Comparison of ENCODE assay signal across 14 mouse cellular contexts in the genomic region with DNA sequence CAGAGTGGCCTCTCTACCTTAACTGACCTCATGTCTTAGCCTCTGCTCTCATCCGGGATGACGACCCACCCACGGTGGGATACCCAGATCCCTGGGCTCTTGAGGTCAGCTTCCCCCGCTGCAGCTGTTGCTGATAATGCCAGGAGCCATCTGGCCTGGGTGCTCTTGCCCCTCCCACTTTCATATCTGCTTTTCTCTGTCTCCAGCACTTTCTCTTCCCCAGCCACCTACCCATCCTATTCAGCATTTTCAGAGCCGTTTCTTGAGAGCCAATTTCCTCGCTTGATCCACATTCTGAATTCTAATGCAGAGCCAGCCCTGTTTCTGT. TPM values are rescaled to one million over a fixed set of nuclear protein-coding genes. Genes with fewer than 3 reads are reported as not detected.
A peak's percentile ranks its signal among the peaks of the same experiment; 100 is the strongest.
DNase-seq lines count a peak whose midpoint lies in the region; ATAC-seq and TF ChIP-seq lines count a peak whose summit lies in the region.
"Had no signal": no experiment of that assay in that cellular context is flagged by ENCODE, and none has a peak within 500 bp of the region (broad histone marks: within the 10 kb centered on the region; RNA-seq: fewer than 3 reads in every experiment).

No protein-coding gene starts in this region.

- ATAC-seq in common myeloid progenitor, adult 5-6 weeks (replicated peaks; ENCODE audit: low read depth, poor library complexity, severe bottlenecking): peak; percentile 11; the same call in 1 of the 2 replicates
- peak; percentile 46 for ATAC-seq in megakaryocyte-erythroid progenitor cell, adult 5-6 weeks (replicated peaks; ENCODE audit: low FRiP score, low TSS enrichment, poor library complexity, severe bottlenecking)

- H3K79me3 ChIP-seq in C2C12 (ENCODE audit: low read depth): peaks cover 19% of the 10 kb centered on the region

- no peaks in the 10 kb centered on the region for H3K9me3 ChIP-seq in heart, embryonic 10.5 days
- H3K9me3 ChIP-seq: hindbrain, embryonic 13.5 days; limb, embryonic 12.5 days; midbrain, embryonic 10.5 days; neural tube, embryonic 15.5 days had no signal

- H3K36me3 ChIP-seq in heart, embryonic 10.5 days: peaks cover 11% of the 10 kb centered on the region; the same call in 1 of the 2 replicates
- peaks cover 13% of the 10 kb centered on the region for H3K36me3 ChIP-seq in C2C12 (ENCODE audit: control insufficient read depth, insufficient read depth)

- H3K79me2 ChIP-seq in C2C12 (ENCODE audit: control insufficient read depth, insufficient read depth): peaks cover 27% of the 10 kb centered on the region

- 0 out of 2 replicates have a peak, but pooled peaks cover 8% of the 10 kb centered on the region for H3K27me3 ChIP-seq in heart, embryonic 10.5 days (ENCODE audit: insufficient read depth, poor library complexity, severe bottlenecking)
- H3K27me3 ChIP-seq in C2C12 (ENCODE audit: control insufficient read depth, insufficient read depth, insufficient read length): no peaks in the 10 kb centered on the region
- H3K27me3 ChIP-seq: neural tube, embryonic 15.5 days had no signal

- peak; percentile 98 for DNase-seq in heart, adult 11 months
- DNase-seq in heart, embryonic 10.5 days (ENCODE audit: low spot score): no peak
- DNase-seq in cerebellum, postnatal 25 days: no peak
- DNase-seq in thymus, adult 18-20 months: no peak
- no peak for DNase-seq in kidney, postnatal 14 days
- DNase-seq: cerebellum, adult 18-20 months; kidney, postnatal 10 days had no signal

- peaks cover 25% of the 10 kb centered on the region for H3K4me1 ChIP-seq in heart, embryonic 10.5 days

- no peak overlapping the region for H3K4me3 ChIP-seq in heart, embryonic 10.5 days
- H3K4me3 ChIP-seq in C2C12 (ENCODE audit: insufficient read depth, poor library complexity, severe bottlenecking): no peak overlapping the region
- H3K4me3 ChIP-seq: hindbrain, embryonic 13.5 days; limb, embryonic 12.5 days; midbrain, embryonic 10.5 days; neural tube, embryonic 15.5 days had no signal

- 57% methylated on average over 6 of the region's 6 CpGs for WGBS in heart, embryonic 10.5 days

- no peak overlapping the region for H3ac ChIP-seq in C2C12 (ENCODE audit: control insufficient read depth, insufficient read length, low read depth)

- H3K27ac ChIP-seq in heart, embryonic 10.5 days: no peak overlapping the region
- H3K27ac ChIP-seq: hindbrain, embryonic 13.5 days; limb, embryonic 12.5 days; midbrain, embryonic 10.5 days; neural tube, embryonic 15.5 days had no signal

- no peak for TF ChIP-seq CTCF in C2C12 (IDR thresholded peaks at IDR 0.05; ENCODE audit: control insufficient read depth, insufficient read depth, insufficient read length)

TF ChIP-seq in C2C12, 6 proteins besides CTCF, POLR2A, EP300 and RAD21:
- TF ChIP-seq MYOD1 (IDR thresholded peaks at IDR 0.05; ENCODE audit: control insufficient read depth, insufficient read length, low read depth) (peak; percentile 56), FOSL1 (IDR thresholded peaks at IDR 0.05; ENCODE audit: insufficient read depth, low read length, poor library complexity, severe bottlenecking) (no peak)

RNA-seq across cellular contexts. Expression of gene Txn2, which starts 2.8 kb away (rescaled TPM):
- 311 and 315 TPM in 2 replicates for polyA plus RNA-seq in heart, embryonic 10.5 days (2016; fragmentation: Nextera tagmentation; extraction: Ambion mirVana)
- 371 TPM for polyA plus RNA-seq in C2C12 (2012; fragmentation: generic; extraction: Trizol)
- total RNA-seq in common myeloid progenitor, adult 5-6 weeks (2017): 47.2 and 65.4 TPM in 2 replicates
- total RNA-seq in megakaryocyte-erythroid progenitor cell, adult 5-6 weeks (2014; fragmentation: Nextera tagmentation): 335 and 427 TPM in 2 replicates
- total RNA-seq in megakaryocyte-erythroid progenitor cell, adult 5-6 weeks (2017): 80.6 and 101 TPM in 2 replicates

RNA-seq across cellular contexts. Expression of gene Foxred2, which starts 24.9 kb away (rescaled TPM):
- polyA plus RNA-seq in heart, embryonic 10.5 days (2016; fragmentation: Nextera tagmentation; extraction: Ambion mirVana): 1.7 and 2.8 TPM in 2 replicates
- polyA plus RNA-seq in C2C12 (2012; fragmentation: generic; extraction: Trizol): 7.3 TPM
- 21.6 TPM in 2 replicates for total RNA-seq in common myeloid progenitor, adult 5-6 weeks (2017)
- total RNA-seq in megakaryocyte-erythroid progenitor cell, adult 5-6 weeks (2014; fragmentation: Nextera tagmentation): 8.0 and 9.6 TPM in 2 replicates
- 5.4 and 9.3 TPM in 2 replicates for total RNA-seq in megakaryocyte-erythroid progenitor cell, adult 5-6 weeks (2017)

RNA-seq across cellular contexts. Expression of gene Eif3d, which starts 39.0 kb away (rescaled TPM):
- polyA plus RNA-seq in heart, embryonic 10.5 days (2016; fragmentation: Nextera tagmentation; extraction: Ambion mirVana): 204 and 225 TPM in 2 replicates
- 428 TPM for polyA plus RNA-seq in C2C12 (2012; fragmentation: generic; extraction: Trizol)
- 259 and 294 TPM in 2 replicates for total RNA-seq in common myeloid progenitor, adult 5-6 weeks (2017)
- total RNA-seq in megakaryocyte-erythroid progenitor cell, adult 5-6 weeks (2014; fragmentation: Nextera tagmentation): 308 and 313 TPM in 2 replicates
- total RNA-seq in megakaryocyte-erythroid progenitor cell, adult 5-6 weeks (2017): 315 and 357 TPM in 2 replicates
